Mouse (Mus musculus): ENCODE results near the gene Mrps7.
"Not testable (repeated sequence)": the region's sequence is repeated elsewhere in the genome, so short reads cannot be mapped to it uniquely, and the experiment has no call there.

Mrps7 gene

DNA sequence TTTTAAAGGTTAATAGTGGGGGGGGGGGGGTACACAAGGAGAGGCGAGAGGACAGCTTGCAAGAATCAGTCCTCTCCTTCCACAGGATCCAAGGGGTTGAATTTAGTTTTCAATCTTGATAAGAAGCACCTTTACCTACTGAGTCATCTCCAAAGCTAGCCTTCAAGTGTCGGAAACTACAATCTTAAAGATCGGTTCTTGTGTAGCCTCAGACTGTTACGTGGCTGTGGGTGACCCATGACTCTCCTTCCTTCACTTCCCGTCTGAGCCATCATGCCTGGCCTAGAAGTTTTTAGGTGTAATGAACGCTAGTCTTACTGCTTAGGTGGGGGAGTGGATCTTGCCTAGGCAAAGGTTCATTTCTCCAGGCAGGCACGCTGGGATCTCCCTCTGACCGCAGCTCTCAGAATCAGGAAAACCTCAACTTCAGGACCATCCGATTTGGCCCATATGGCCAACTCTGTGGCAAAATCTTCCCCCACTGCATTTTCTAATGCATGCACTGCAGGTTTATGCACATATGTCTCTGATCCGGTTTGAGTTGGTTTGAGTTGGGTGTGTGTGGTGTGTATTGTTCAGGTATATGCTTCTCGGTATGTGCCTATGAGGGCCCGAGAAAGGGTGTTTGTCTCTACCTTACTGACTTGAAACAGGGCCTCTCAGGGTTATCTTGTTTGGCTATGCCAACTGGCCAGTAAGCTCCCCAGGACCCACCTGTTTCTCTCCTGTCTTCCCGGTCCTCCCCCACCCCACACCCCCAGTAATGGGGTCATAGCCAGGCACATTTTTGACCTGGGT is 26.2 kb downstream of the Mrps7 start:
- DNase-seq: no peak

DNA sequence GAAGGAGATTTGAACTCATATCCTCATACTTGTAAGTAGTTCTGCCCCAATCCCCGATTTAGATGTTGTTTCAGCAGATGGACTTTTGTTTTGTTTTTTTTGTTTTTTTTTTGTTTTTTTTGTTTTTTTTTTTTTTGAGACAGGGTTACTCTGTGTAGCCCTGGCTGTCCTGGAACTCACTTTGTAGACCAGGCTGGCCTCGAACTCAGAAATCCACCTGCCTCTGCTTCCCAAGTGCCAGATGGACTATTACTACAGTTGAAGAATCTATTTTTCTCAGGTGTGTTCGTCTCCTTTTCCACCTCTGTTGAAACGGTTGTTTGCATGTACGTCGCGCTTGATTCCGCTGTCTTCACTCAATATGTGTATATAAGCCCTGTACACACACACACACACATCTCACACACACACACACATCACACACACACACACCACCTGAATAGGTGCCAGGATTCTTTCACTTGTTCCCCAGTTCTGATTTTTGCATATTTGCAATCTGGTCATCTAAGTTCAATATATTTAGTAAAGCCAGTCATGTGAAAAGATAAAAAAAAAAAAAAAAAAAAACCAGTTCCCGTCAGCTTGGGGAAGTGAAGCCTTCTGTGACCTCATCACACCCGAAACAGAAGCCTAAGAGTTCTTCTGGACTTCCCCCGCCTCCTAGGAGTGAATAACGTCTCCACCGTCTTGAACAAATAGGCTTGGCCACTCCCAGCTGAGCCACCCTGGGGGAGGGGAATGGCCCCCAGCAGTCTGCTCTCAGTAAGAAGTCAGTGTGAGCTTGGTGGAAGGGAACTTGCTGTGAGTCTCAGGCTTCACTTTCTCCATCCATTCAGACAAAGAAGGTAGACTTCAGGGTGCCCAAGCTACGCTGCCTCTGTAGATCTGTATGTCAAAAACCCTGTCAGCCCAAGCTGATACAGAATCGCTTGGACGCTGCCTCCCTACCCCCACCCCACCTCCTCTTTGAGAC is 27.1 kb downstream of the Mrps7 start:
- DNase-seq: no peak

DNA sequence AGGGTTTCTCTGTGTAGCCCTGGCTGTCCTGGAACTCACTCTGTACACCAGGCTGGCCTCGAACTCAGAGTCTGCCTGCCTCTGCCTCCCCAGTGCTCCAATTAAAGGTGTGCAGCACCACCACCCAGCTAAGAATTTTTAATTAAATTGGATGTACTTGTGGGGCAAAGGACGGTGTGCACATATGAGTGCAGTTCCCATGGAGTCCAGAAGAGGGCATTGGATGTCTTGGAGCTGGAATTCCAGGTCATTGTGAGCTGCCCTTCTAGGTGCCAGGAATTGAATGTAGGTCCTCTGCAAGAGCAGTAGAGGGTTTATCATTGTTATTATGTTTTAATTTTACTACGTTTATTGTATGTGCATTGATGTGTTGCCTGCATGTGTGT is 27.8 kb downstream of the Mrps7 start:
- no peak for DNase-seq

DNA sequence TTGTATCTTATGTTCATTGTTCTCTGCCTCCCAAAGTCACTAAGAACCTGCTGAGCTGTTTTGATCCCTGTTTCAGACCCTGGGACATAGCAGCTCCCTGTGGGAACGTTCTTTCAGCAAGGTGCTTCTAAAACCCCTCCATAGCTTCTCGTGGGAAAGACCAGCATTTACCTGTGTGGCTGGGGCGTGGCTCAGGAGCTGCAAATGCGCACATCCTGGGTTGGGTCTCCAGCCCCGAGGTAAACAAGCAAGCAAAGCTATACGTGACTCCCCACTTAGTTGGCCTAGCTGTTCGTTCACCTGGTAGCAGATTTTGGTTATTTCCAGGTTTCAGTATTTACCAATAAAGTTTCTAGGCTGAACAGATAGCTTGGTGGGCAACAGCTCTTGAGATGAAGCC is 28.5 kb downstream of the Mrps7 start:
- no peak for DNase-seq

DNA sequence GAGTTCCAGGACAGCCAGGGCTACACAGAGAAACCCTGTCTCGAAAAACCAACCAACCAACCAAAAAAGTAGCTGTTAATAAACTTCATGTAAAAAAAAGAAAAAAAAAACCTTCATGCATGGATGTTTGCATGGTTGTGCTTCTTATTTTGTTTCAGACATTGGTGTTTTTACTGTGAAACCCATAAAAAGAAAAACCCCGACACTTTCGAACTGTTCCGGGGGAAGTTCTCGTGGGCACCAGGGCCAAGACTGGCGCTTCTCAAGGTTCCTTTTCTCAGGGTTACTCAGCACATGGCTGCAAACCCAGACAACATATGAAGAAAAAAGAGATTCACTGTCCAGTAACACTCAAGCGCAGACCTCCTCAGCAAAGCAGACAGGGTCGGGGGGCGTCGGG is 29.1 kb downstream of the Mrps7 start:
- DNase-seq: no peak

DNA sequence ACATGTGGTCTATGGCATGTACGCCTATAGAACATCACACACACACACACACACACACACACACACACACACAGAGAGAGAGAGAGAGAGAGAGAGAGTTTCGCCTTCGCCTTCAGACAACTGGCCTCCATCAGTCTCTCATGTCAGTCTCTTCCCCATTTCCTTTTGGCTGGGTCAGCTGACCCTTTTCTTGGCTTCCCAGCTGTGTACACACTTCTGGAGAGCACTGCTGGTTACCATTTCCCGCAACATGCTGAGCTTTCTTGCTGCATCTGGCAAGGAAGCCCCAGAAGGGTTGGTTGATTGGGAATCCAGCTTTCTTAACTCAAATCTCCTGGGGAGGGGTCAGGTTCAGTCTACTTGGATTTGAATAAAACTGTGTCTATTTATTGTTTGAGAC is 30.4 kb downstream of the Mrps7 start:
- DNase-seq: no peak

DNA sequence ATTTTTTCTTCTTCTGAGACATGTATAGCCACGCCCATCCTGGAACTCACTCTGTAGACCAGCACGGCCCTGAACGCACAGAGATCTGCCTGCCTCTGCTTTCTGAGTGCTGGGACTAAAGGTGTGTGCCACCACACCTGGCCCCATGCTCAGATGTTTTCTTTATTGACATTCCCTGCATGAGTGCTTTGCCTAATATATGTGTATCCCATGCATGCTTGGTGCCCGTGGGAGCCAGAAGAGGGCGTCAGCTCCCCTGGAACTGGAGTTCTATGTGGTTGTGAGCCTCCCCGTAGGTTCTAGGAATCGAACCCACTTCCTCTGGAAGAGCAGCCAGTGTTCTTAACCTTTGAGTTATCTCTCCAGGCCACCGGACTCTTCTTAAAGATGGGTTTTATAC is 31.3 kb downstream of the Mrps7 start:
- no peak for DNase-seq

DNA sequence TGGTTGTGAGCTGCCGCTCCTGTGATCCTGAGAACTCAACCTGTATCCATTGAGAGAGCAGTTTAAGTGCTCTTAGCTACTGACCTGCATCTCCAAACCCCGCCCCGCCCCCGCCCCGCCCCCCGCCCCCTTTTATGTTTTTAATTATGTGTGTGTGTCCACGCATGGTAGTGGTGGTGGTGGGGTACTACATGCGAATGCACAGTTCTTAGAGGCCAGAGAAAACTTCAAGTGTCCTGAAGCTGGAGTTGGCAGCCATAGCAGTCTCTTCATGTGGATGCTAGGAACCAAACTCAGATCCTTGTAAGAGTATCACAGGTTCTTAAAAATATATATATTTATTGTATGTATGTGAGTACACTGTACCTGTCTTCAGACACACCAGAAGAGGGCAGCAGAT is 31.8 kb downstream of the Mrps7 start:
- DNase-seq: no peak

DNA sequence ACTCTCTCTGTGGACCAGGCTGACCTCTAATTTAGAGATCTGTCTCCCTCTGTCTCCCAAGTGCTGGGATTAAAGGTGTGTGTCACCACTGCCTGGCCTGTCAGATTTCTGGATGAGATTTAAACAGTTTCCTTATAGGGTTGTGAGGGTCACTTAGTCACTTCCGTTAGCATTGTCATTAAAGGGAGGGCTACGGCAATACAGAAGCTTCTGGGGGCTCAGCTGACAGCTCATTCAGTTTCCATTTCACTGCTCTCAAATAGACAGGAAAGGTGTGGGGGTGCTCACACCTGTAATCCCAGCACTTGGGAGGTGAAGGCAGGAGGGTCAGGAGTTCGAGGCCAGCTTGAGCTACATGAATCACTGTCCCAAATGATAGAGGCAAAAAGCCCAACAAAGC is 33.2 kb downstream of the Mrps7 start:
- no peak for DNase-seq

DNA sequence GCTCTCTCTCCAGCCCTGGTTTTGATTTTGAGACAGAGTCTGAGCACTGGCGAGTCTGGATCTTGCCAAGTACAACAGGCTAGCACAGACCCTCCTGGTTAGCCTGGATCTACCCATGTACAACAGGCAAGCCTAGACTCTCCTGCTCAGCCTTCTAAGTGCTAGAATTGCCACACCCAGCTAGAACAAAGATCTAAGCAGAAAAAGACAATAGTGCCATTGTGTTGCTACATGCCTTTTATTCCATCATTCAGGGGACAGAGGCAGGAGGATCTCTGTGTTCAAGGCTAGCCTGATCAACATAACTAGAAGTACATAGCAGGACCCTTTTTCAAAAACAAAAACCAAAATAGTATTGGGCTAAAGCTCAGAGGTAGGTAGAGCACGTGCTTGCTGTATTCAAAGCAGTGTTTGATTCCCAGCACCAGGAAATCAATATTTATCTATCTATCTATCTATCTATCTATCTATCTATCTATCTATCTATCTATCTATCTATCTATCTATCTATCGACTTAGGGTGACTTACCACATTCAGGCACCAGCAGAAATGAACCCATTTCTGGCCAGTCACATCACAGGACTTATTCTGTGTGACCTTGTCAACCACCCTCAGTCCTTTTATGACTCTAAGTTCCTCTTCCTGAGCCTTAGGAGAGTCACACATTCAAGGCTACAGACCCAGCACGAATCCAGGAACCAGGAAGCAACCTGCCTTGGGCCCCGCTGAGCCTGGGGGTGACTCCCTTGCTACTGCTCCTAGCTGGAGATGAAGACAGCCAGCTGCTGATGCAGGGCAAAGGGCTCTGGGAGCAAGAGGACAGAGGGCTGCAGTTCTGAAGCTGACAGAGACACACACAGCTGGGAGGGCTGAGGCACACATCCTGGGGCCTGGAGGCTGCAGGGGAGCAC is 35.0 kb downstream of the Mrps7 start:
- no peak for DNase-seq

DNA sequence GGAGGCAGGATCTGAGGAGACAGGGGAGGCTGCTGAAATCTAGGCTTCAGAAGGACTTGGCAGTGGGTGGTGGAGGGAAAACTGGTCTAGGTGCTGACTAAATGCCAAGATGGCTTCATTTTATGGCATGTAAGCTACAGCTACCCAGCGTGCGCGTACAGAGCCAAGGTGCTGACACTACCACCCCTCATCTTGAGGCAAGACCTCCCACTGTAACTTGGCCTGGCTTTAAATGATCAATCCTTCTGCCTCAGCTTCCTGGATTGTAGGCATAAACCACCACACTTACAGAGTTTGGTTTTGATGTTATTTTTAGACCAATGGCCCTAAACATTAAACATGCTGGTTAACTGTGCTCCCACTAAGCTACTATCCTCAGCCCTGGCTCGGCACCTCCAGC is 35.8 kb downstream of the Mrps7 start:
- DNase-seq: no peak

DNA sequence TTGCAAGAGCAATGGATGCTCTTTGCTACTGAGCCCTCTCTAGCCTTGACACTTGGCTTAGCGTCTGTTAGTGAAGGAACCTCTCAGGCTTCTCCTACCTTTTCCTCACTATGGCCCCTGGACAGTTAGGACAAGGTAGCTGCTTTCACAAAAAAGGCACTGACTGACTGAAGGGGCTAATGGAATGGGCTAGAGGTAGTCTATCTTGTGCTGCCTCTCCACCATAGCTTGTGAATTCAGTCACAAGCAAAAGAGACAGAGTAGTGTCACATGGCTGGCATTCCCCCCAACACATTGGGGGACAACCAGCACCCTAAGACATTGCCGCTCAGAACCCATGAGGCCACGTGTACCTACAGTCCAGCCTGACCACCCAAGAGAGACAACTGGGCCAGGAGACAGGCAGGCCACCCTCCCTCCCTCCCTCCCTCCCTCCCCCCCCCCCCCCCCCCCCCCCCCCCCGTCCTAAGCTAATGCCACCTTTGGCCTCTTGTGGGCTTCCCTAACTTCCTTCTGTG is 36.6 kb downstream of the Mrps7 start:
- no peak for DNase-seq

DNA sequence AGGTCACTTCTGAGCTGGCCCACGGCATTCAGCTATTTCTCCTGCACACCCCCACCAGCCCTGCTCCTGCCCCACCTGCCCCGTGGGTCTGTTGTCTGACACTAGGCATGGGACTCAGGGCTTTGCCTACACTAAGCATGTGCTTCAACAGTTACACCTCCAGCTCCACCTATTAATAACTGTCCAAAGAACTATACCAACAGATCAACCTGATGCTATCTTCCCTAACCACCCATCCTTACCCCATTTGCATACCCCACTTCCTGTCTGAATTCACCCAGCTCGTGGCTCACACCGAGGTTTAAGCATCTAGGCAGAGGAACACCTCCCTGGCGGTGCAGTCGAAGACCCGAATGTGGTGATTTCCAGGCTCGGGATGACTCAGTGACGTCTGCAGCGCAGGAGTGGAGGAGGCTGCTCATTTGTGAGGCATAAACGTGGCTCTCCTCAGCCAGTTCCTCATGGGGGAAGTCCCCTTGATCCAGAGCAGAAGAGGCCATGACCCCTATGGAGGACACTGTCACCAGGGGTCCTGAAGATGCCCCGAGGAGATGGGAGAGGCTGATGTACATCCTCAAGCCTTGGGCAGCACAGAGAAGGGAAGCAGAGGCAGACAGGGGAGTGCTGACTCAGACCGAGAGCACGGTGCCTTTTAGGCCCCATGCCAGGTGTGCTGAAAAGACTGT is 37.4 kb downstream of the Mrps7 start:
- peak; percentile 40 for DNase-seq

DNA sequence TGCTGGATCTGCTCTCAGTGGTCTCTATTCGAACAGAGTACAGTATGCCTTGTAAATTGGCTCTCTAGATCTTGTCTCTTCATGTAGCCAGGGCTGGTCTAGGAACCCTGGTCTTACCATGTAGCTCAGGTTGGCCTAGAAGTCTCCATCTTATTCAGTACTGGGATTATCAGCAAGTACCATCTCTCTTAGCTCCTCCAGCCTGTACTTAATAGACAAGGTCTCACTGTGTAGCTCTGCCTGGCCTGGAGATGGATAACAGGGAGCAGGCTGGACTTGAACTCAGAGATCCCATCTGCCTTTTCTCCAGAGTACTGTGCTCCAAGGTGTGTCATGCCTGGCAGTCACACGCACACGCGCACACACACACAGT is 37.9 kb downstream of the Mrps7 start:
- DNase-seq: no peak

DNA sequence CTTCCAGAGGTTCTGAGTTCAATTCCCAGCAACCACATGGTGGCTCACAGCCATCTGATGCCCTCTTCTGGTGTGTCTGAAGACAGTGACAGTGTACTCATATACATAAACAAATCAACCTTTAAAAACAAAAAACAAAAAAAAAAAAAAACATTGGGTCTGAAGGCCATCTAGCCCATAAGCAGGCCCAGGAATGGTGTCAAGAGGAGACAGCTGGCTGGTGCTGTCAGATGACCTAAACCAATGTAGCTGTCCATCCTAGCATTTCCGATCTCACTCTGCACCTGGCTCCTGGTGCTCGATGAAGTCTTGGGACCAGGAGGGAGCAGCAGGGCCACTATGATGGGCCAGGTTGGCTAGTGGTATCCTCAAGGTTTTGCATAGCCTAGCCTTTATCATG is 39.0 kb downstream of the Mrps7 start:
- no peak for DNase-seq

DNA sequence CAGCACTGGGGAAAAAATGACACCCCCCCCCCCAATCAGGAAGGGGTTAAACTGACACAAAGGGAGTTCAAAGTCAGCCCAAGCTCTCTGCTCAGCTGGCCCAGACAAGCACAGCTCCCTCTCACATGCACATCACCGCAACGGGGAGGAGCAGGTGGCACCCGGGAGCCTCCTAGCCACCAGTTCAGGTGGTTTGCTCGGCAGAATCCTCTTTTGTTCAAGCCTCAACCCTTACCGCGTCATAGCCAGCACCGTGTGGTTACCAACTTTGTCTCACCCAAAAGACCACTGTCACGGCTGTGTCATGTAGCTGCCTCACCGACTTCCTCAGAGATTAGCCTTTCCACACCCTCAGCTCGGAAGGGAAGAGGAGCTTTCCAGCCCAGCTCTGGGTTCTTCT is 39.5 kb downstream of the Mrps7 start:
- DNase-seq: no peak

DNA sequence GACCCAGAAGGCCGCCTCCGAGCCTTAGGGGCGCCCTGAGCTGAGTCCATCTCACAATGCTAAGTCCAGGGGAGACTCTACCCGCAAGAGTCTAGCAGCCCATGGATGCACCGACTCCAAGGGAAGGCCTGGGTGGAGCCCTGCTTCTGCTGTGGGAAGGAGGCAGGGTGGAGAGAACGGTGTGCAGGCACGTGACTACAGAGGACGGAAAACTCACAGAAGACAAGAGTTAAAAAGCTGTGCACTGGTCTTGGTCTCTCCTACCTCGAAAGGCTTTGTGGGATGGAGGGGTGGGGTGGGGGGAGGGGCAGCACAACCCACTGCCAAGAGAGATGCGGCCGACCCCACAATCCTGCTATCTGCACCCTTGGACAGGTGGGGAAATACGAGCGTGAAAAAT is 40.6 kb downstream of the Mrps7 start:
- no peak for DNase-seq

DNA sequence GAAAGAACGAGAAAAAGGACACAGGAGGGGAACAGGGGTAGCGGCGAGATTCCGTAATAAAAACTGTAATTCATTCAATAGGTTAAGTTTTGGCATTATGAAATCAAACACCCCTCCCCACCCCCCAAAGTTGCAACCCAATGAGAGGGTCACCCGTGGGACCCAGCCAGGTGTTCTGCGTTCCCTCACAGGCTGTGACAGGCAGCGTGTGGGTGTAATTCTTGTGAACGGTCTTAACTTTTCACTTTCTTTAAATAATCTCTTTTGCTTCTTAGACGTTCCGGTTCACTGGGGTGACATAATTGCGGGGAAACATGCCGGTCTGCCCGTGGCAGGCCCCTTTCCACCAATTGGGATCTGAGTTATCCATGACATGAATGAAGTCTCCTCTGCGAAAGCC is 41.8 kb downstream of the Mrps7 start:
- not testable (repeated sequence) for DNase-seq

DNA sequence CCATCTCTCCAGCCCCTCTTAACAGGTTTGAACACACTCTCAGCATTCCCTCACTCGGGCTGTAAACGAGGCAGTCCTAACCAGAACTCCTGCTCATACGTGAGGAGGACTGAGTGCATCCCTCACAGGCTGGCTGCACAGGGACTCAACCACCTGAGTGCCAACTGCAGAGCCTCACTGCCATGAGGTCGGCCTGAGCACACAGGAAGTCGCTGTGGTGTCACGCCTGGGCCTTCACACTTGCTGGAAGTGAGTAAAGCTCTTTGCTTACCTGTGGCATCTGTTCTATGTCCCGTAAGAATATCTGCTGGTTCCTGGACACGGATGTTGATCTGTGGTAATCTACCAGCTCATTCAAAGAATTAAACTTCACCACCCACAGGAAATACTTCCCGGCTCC is 42.7 kb downstream of the Mrps7 start:
- no peak for DNase-seq

DNA sequence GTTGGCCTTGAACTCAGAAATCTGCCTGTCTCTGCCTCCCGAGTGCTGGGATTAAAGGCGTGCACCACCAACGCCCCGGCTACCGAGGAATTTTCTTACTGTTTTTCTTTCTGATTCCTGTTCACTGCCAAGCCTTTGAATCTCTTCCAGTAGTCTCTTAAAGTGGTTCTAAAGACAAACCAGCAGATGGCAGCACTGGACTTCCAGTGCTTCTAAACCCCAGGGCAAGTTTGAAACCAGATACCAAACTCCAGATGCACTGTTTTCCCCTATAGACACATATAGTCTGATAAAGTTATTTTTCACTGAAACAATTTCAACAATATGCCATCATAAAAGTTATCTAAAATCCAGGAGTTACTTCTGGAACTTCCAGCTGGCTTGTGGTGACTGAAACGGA is 43.7 kb downstream of the Mrps7 start:
- peak; percentile 35 for DNase-seq

DNA sequence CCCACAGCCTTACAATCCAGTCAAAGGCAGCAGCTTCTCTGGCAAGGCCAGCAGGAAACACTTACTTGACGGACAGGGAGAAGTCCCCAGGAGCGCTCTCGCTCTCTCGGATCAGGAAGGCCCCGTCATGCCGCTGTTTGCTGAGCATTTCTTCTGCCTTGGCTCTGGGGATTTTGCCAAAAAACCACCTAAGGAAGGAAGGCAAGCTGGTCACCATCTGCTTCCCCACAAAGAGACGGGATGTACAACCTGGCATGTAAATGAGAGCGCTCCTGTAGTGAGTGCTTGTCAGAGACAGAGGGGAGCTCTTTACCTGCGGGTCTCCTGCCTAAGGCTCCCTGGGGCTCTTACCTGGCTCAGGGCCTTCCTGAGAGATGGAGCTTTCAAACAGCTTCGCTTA is 46.0 kb downstream of the Mrps7 start:
- DNase-seq: peak; percentile 60

DNA sequence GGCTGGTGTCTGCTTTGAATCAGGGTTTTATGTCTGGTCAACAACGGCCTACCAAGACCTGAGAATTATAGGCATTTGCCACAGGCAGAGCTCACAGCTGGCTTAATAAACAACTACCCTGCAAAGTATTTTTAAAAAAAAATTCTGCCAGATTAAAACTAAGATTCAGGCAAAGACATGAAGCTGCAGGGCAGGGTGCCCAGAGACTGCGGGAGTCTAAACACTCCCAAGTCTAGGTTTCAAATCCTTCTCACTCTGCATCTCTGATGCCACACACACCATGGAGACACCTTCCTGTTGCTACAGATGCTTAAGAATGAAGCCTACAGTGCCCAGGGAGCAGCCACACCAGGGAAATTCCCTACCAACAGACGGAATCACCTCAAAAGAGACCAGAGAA is 48.0 kb downstream of the Mrps7 start:
- no peak for DNase-seq
